Mouse (Mus musculus) hindbrain, embryonic 15.5 days (tissue): ENCODE results near the gene Six4. TPM values are rescaled to one million over a fixed set of nuclear protein-coding genes. Genes with fewer than 3 reads are reported as not detected.

ENCODE experiments used
- polyA plus RNA-seq: library from polyadenylated mRNA; unstranded; fragments of >200 nt; fragmentation: Nextera tagmentation; extraction: Ambion mirVana; gene quantifications from 2 replicates; pipeline ENCODE4 v1.2.1, GENCODE M21; 2015

Six4 gene
- polyA plus RNA-seq, 1 experiment from 2014 or later, result 0.43 TPM

Other genes with a start within 250 kb of the Six4 start
- not detected in 2 replicates for gene Six6, start 173.6 kb downstream of the Six4 start, polyA plus RNA-seq
- gene 4930447C04Rik, start 172.7 kb downstream of the Six4 start, polyA plus RNA-seq, result 6.5 and 6.7 TPM in 2 replicates
- 0.65 and 1.5 TPM in 2 replicates for gene Six1, start 59.6 kb downstream of the Six4 start, polyA plus RNA-seq
- 15.9 and 16.4 TPM in 2 replicates for gene Mnat1, start 10.3 kb upstream of the Six4 start, polyA plus RNA-seq
- gene Trmt5, start 173.3 kb upstream of the Six4 start, polyA plus RNA-seq, result 14.8 and 15.2 TPM in 2 replicates
- gene Slc38a6, start 173.3 kb upstream of the Six4 start, polyA plus RNA-seq, result 9.1 and 12.1 TPM in 2 replicates